8 mouse cellular contexts compared by ENCODE assay signal in the genomic region with DNA sequence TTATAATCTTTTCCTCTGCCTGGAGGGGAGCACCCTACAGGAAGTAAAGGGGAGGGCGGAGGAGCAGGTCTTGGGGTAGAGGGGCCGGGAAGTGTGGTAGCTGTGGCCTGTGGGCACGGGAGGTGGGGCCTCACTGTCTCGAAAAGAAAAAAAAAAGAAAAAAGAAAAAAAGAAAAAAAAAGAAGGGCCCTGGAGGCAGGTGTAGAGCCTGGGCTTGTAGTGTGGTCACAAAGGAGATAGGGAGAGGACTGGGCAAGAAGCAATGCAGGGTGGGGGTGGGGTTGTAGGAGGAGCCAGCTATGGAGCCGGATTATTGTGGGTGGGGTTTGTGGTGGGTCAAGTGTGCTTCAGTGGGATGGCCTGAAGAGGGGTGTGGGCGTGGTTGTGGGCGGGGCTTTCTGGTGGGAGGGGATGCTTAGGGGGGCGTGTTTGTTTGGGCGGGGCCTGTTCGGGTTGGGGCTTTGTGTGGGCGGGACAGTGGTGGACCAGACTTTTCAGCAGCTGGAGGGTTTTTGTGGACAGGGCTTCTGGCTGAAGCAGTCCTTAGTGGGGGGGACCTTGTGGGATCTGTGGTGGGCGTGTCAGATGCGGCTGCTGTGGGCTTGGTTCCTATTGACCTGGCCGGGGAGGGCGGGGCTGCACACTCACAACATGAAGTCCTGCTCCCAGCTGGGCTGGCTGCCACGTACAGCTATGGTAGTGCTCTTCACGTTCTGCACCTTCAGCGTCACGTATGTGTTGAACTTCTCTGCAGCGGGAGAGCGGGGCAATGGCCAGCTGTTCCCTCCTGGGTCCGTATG. TPM values are rescaled to one million over a fixed set of nuclear protein-coding genes. Genes with fewer than 3 reads are reported as not detected.
DNase-seq lines count a peak whose midpoint lies in the region; ATAC-seq and TF ChIP-seq lines count a peak whose summit lies in the region.

No protein-coding gene starts in this region.

- H3K9me3 ChIP-seq in hindbrain, embryonic 15.5 days = no peaks in the 10 kb centered on the region
- no peaks in the 10 kb centered on the region for H3K9me3 ChIP-seq in liver, embryonic 11.5 days (ENCODE audit: control insufficient read depth, low read length)

- no peak overlapping the region for H3ac ChIP-seq in myocyte (ENCODE audit: control insufficient read depth, insufficient read length)

- WGBS in hindbrain, embryonic 15.5 days = 8% methylated on average over 22 of the region's 22 CpGs
- WGBS in liver, embryonic 11.5 days = 3% methylated on average over 22 of the region's 22 CpGs

- DNase-seq in spleen, adult 18-20 months = peak; percentile 40 to 52
- no peak for DNase-seq in spleen, adult 12 weeks (ENCODE audit: low spot score)
- peak; percentile 50 for DNase-seq in c-Kit-positive CD71-positive TER-119-negative erythroid progenitor cells, embryonic 14.5 days (ENCODE audit: low read depth)
- DNase-seq in liver, embryonic 11.5 days (ENCODE audit: low spot score) = peak; percentile 96
- peak; percentile 52 to 66 for DNase-seq in thymus, postnatal 36 days
- DNase-seq in frontal cortex, postnatal 14 days (ENCODE audit: low spot score in 2 of 2) = no peak

- no peak for ATAC-seq in hindbrain, embryonic 15.5 days (ENCODE audit: low FRiP score, low read depth)
- ATAC-seq in liver, embryonic 11.5 days (replicated peaks; ENCODE audit: low FRiP score) = peak; percentile 79

- H3K27ac ChIP-seq in hindbrain, embryonic 15.5 days (replicated peaks) = no peak overlapping the region
- 0 out of 2 replicates have a peak overlapping the region, but pooled peaks have one; percentile 10 for H3K27ac ChIP-seq in liver, embryonic 11.5 days (ENCODE audit: low read depth, low read length)

- H3K4me3 ChIP-seq in hindbrain, embryonic 15.5 days = no peak overlapping the region
- H3K4me3 ChIP-seq in liver, embryonic 11.5 days (ENCODE audit: low read depth, low read length) = peak overlapping the region; percentile 40
- H3K4me3 ChIP-seq in myocyte = peak overlapping the region; percentile 12

- 0 out of 2 replicates have a peak, but pooled peaks cover under 1% of the 10 kb centered on the region for H3K27me3 ChIP-seq in hindbrain, embryonic 15.5 days
- peaks cover 38% of the 10 kb centered on the region for H3K27me3 ChIP-seq in liver, embryonic 11.5 days (replicated peaks; ENCODE audit: control insufficient read depth, insufficient read depth, low read length)
- peaks cover 8% of the 10 kb centered on the region for H3K27me3 ChIP-seq in myocyte (ENCODE audit: control insufficient read depth, insufficient read depth, insufficient read length)

- peak overlapping the region; percentile 30 for H3K4me2 ChIP-seq in hindbrain, embryonic 15.5 days
- peak overlapping the region; percentile 74 for H3K4me2 ChIP-seq in liver, embryonic 11.5 days
- H3K4me2 ChIP-seq in myocyte (ENCODE audit: low read depth) = peak overlapping the region; percentile 85

- peaks cover 50% of the 10 kb centered on the region for H3K4me1 ChIP-seq in hindbrain, embryonic 15.5 days (replicated peaks)
- peaks cover 28% of the 10 kb centered on the region for H3K4me1 ChIP-seq in liver, embryonic 11.5 days (replicated peaks; ENCODE audit: control insufficient read depth, insufficient read depth, low read length)

- H3K36me3 ChIP-seq in hindbrain, embryonic 15.5 days = peaks cover 30% of the 10 kb centered on the region
- H3K36me3 ChIP-seq in liver, embryonic 11.5 days (ENCODE audit: control insufficient read depth, insufficient read depth, low read length) = no peaks in the 10 kb centered on the region
- no peaks in the 10 kb centered on the region for H3K36me3 ChIP-seq in myocyte (ENCODE audit: control insufficient read depth, insufficient read depth)

- H3K9ac ChIP-seq in hindbrain, embryonic 15.5 days = no peak overlapping the region
- no peak overlapping the region for H3K9ac ChIP-seq in liver, embryonic 11.5 days (ENCODE audit: low read depth, low read length)

- peak; percentile 21 for TF ChIP-seq POLR2A in myocyte (IDR thresholded peaks at IDR 0.05; ENCODE audit: insufficient read length, low read depth)

- no peaks in the 10 kb centered on the region for H3K79me2 ChIP-seq in myocyte (ENCODE audit: control insufficient read depth, insufficient read depth)

TF ChIP-seq in myocyte, 11 proteins besides CTCF, POLR2A, EP300 and RAD21:
- TF ChIP-seq REST (IDR thresholded peaks at IDR 0.05; ENCODE audit: insufficient read depth, insufficient read length) (no peak), POLR2AphosphoS2 (IDR thresholded peaks at IDR 0.05; ENCODE audit: insufficient read length, low read depth) (peak; percentile 52), E2F4 (IDR thresholded peaks at IDR 0.05; ENCODE audit: insufficient read depth) (no peak), MYOG (IDR thresholded peaks at IDR 0.05; ENCODE audit: control insufficient read depth in 1 of 3, insufficient read depth in 1 of 3, insufficient read length in 2 of 3, low read depth in 2 of 3) (peak in 1 of 3 experiments; percentile 37), MYOD1 (IDR thresholded peaks at IDR 0.05; ENCODE audit: control insufficient read depth in 1 of 3, insufficient read length in 2 of 3, low read depth in 2 of 3) (peak in 1 of 3 experiments; percentile 56)

RNA-seq across cellular contexts. Expression of a gene that starts 6.0 kb away (rescaled TPM):
- polyA plus RNA-seq in hindbrain, embryonic 15.5 days (2015; fragmentation: Nextera tagmentation; extraction: Ambion mirVana) = 20.8 and 24.7 TPM in 2 replicates
- polyA plus RNA-seq in liver, embryonic 11.5 days (2014; fragmentation: Nextera tagmentation; extraction: Ambion mirVana) = 0.41 and 0.45 TPM in 2 replicates
- 4.6 TPM for polyA plus RNA-seq in myocyte (2012; fragmentation: generic; extraction: Trizol)

RNA-seq across cellular contexts. Expression of a gene that starts 10.6 kb away (rescaled TPM):
- polyA plus RNA-seq in hindbrain, embryonic 15.5 days (2015; fragmentation: Nextera tagmentation; extraction: Ambion mirVana) = 6.1 and 7.0 TPM in 2 replicates
- 10.1 and 11.0 TPM in 2 replicates for polyA plus RNA-seq in liver, embryonic 11.5 days (2014; fragmentation: Nextera tagmentation; extraction: Ambion mirVana)
- polyA plus RNA-seq in myocyte (2012; fragmentation: generic; extraction: Trizol) = 1.5 TPM

RNA-seq across cellular contexts. Expression of a gene that starts 23.5 kb away (rescaled TPM):
- 0.47 and 1.5 TPM in 2 replicates for polyA plus RNA-seq in hindbrain, embryonic 15.5 days (2015; fragmentation: Nextera tagmentation; extraction: Ambion mirVana)
- polyA plus RNA-seq in liver, embryonic 11.5 days (2014; fragmentation: Nextera tagmentation; extraction: Ambion mirVana) = 1.3 and 2.0 TPM in 2 replicates
- polyA plus RNA-seq in myocyte (2012; fragmentation: generic; extraction: Trizol) = 0.13 TPM

RNA-seq across cellular contexts. Expression of a gene that starts 36.1 kb away (rescaled TPM):
- polyA plus RNA-seq in hindbrain, embryonic 15.5 days (2015; fragmentation: Nextera tagmentation; extraction: Ambion mirVana) = 0.45 and 0.52 TPM in 2 replicates
- 2.1 and 2.9 TPM in 2 replicates for polyA plus RNA-seq in liver, embryonic 11.5 days (2014; fragmentation: Nextera tagmentation; extraction: Ambion mirVana)
- polyA plus RNA-seq in myocyte (2012; fragmentation: generic; extraction: Trizol) = 0.01 TPM

RNA-seq across cellular contexts. Expression of a gene that starts 54.7 kb away (rescaled TPM):
- polyA plus RNA-seq in hindbrain, embryonic 15.5 days (2015; fragmentation: Nextera tagmentation; extraction: Ambion mirVana) = 65.6 and 78.2 TPM in 2 replicates
- 45.2 and 45.4 TPM in 2 replicates for polyA plus RNA-seq in liver, embryonic 11.5 days (2014; fragmentation: Nextera tagmentation; extraction: Ambion mirVana)
- polyA plus RNA-seq in myocyte (2012; fragmentation: generic; extraction: Trizol) = 87.0 TPM

Comparison
In these comparisons a context has a peak if more than half of its experiments do, and no peak if none do; other contexts are left out.
1. DNase-seq: peak in spleen, adult 18-20 months (2 of 2), c-Kit-positive CD71-positive TER-119-negative erythroid progenitor cells, embryonic 14.5 days (single experiment), liver, embryonic 11.5 days (single experiment) and thymus, postnatal 36 days (2 of 2); none in spleen, adult 12 weeks (single experiment) and frontal cortex, postnatal 14 days (0 of 2).
2. H3K4me2 ChIP-seq: peak in every context shown above with its lines; median percentile 85 in myocyte; 74 in liver, embryonic 11.5 days; 30 in hindbrain, embryonic 15.5 days.